Mouse (Mus musculus) spleen, embryonic (tissue): ENCODE measurements around the gene Akap7.

Experiments used
- CTCF ChIA-PET: fragments of 350-600 bp; sonication (Branson Sonifier 250); formaldehyde crosslinking; loops from one replicate; lab custom pipeline; 2022; lab: Charles Lee

Akap7 gene

GRCm38 (mm10) chr10:25307770-25308169 lies at the start of gene Akap7:
Gene Akap7 (minus strand): TSS chr10:25307870.
- CTCF ChIA-PET = no interaction called here

- CTCF ChIA-PET = no interaction called here
Observed at GRCm38 (mm10) chr10:25354390-25354789, 46.7 kb upstream of the Akap7 start.

- CTCF ChIA-PET = no interaction called here
Observed at GRCm38 (mm10) chr10:25353941-25354340, 46.3 kb upstream of the Akap7 start.

- CTCF ChIA-PET = no interaction called here
Observed at GRCm38 (mm10) chr10:25342801-25343200, 35.1 kb upstream of the Akap7 start.

GRCm38 (mm10) chr10:25340675-25341074 lies 33.0 kb upstream of the Akap7 start:
- CTCF ChIA-PET = no interaction called here

GRCm38 (mm10) chr10:25333390-25334079 lies 25.9 kb upstream of the Akap7 start:
- CTCF ChIA-PET = no interaction called here

- CTCF ChIA-PET = no interaction called here
Observed at GRCm38 (mm10) chr10:25331321-25332049, 23.8 kb upstream of the Akap7 start.

GRCm38 (mm10) chr10:25330094-25330493 lies 22.4 kb upstream of the Akap7 start:
- CTCF ChIA-PET = interaction anchor here (0.6 kb wide), 1 partner anchor 33 kb away, joined by 9 read pairs; no protein-coding TSS in a partner anchor

- CTCF ChIA-PET = no interaction called here
Observed at GRCm38 (mm10) chr10:25327511-25327910, 19.8 kb upstream of the Akap7 start.

- CTCF ChIA-PET = no interaction called here
Observed at GRCm38 (mm10) chr10:25325690-25326089, 18.0 kb upstream of the Akap7 start.

GRCm38 (mm10) chr10:25321198-25321597 lies 13.5 kb upstream of the Akap7 start:
- CTCF ChIA-PET = no interaction called here

GRCm38 (mm10) chr10:25319531-25319930 lies 11.9 kb upstream of the Akap7 start:
- CTCF ChIA-PET = no interaction called here

- CTCF ChIA-PET = no interaction called here
Observed at GRCm38 (mm10) chr10:25318405-25318804, 10.7 kb upstream of the Akap7 start.

- CTCF ChIA-PET = no interaction called here
Observed at GRCm38 (mm10) chr10:25317665-25318064, 10.0 kb upstream of the Akap7 start.

- CTCF ChIA-PET = no interaction called here
Observed at GRCm38 (mm10) chr10:25313856-25314584, 6.3 kb upstream of the Akap7 start.

- CTCF ChIA-PET = no interaction called here
Observed at GRCm38 (mm10) chr10:25311554-25312212, 4.0 kb upstream of the Akap7 start.

- CTCF ChIA-PET = no interaction called here
Observed at GRCm38 (mm10) chr10:25310736-25311135, 3.1 kb upstream of the Akap7 start.

GRCm38 (mm10) chr10:25309996-25310395 lies 2.3 kb upstream of the Akap7 start:
- CTCF ChIA-PET = no interaction called here

GRCm38 (mm10) chr10:25305146-25305545 lies 2.5 kb downstream of the Akap7 start:
- CTCF ChIA-PET = interaction anchor here (0.6 kb wide), 1 partner anchor 132 kb away, joined by 3 read pairs; no protein-coding TSS in a partner anchor

- CTCF ChIA-PET = no interaction called here
Observed at GRCm38 (mm10) chr10:25304608-25305007, 3.1 kb downstream of the Akap7 start.

- CTCF ChIA-PET = no interaction called here
Observed at GRCm38 (mm10) chr10:25299031-25299529, 8.6 kb downstream of the Akap7 start.

GRCm38 (mm10) chr10:25298264-25298671 lies 9.4 kb downstream of the Akap7 start:
- CTCF ChIA-PET = no interaction called here
